Comparison of ENCODE assay signal across 14 mouse cellular contexts in the genomic region with DNA sequence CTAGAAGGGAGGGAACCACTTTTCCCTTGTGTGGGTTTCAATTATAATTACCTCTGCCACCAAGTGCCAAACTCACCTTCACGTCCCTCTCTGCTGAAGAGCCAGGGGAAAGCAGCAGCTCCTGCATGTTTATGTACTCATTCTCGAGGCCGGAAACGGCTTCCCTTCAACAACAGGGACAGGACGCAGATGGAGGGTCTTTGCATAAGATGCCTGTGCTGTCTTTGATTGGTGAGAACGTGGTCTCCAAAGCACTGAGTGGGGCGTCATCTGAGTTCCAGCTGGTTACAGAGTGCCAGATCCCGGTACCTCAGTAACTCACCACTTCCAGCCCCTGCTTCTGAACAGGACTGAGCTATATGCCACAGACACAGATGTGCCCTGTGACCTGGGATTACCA.
DNase-seq lines count a peak whose midpoint lies in the region; ATAC-seq and TF ChIP-seq lines count a peak whose summit lies in the region.
"Had no signal": no experiment of that assay in that cellular context is flagged by ENCODE, and none has a peak within 500 bp of the region (broad histone marks: within the 10 kb centered on the region; RNA-seq: fewer than 3 reads in every experiment).

No protein-coding gene starts in this region.

- peaks cover 73% of the 10 kb centered on the region for H3K4me1 ChIP-seq in heart, embryonic 13.5 days
- peaks cover 13% of the 10 kb centered on the region for H3K4me1 ChIP-seq in embryonic facial prominence, embryonic 14.5 days (ENCODE audit: control insufficient read depth, insufficient read depth, low read length)
- H3K4me1 ChIP-seq in hindbrain, embryonic 14.5 days (replicated peaks; ENCODE audit: control insufficient read depth, insufficient read depth, low read length), result peaks cover 11% of the 10 kb centered on the region; the same call in 1 of the 2 replicates

- H3K36me3 ChIP-seq in heart, embryonic 13.5 days, result peaks cover 5% of the 10 kb centered on the region
- no peaks in the 10 kb centered on the region for H3K36me3 ChIP-seq in embryonic facial prominence, embryonic 14.5 days (ENCODE audit: control insufficient read depth, insufficient read depth, low read length)
- H3K36me3 ChIP-seq in hindbrain, embryonic 14.5 days (replicated peaks; ENCODE audit: control insufficient read depth, insufficient read depth), result peaks cover 9% of the 10 kb centered on the region; the same call in 1 of the 2 replicates

- intact Hi-C loops in heart, postnatal 14 days (cut with DNase I), result no loop called here

- DNase-seq in heart, postnatal 14 days, result no peak
- DNase-seq in layer of hippocampus, adult 2 months (ENCODE audit: low spot score in 2 of 2), result no peak
- no peak for DNase-seq in layer of hippocampus, postnatal 25 days (ENCODE audit: extremely low spot score in 1 of 2, low spot score in 1 of 2)
- peak; percentile 19 for DNase-seq in embryo, embryonic 10.5 days (ENCODE audit: low spot score)
- DNase-seq in embryonic facial prominence, embryonic 14.5 days (ENCODE audit: low spot score), result peak; percentile 24
- DNase-seq in hindbrain, embryonic 14.5 days (ENCODE audit: low spot score), result no peak
- DNase-seq: cerebellum, adult 2 months; layer of hippocampus, postnatal 36 days; right cerebral cortex, postnatal 4 days; thymus, postnatal 36 days had no signal

- WGBS in heart, embryonic 13.5 days, result 64% methylated on average over 8 of the region's 8 CpGs
- 39% methylated on average over 8 of the region's 8 CpGs for WGBS in embryonic facial prominence, embryonic 14.5 days
- 75% methylated on average over 8 of the region's 8 CpGs for WGBS in hindbrain, embryonic 14.5 days

- TF ChIP-seq CTCF in layer of hippocampus, adult 2 months (conservative IDR thresholded peaks at IDR 0.05), result no peak

- no peak overlapping the region for H3K4me2 ChIP-seq in heart, embryonic 13.5 days
- no peak overlapping the region for H3K4me2 ChIP-seq in embryonic facial prominence, embryonic 14.5 days (ENCODE audit: low read depth, low read length)
- no peak overlapping the region for H3K4me2 ChIP-seq in hindbrain, embryonic 14.5 days (replicated peaks)
- H3K4me2 ChIP-seq: liver, embryonic 11.5 days had no signal

- ATAC-seq in heart, embryonic 13.5 days (ENCODE audit: extremely low read depth, insufficient number of reproducible peaks, low FRiP score, low TSS enrichment), result no peak
- ATAC-seq in embryonic facial prominence, embryonic 14.5 days (ENCODE audit: low read depth), result no peak
- ATAC-seq in hindbrain, embryonic 14.5 days (ENCODE audit: low FRiP score), result no peak
- ATAC-seq: activated CD4-positive, CD25-positive, alpha-beta regulatory T cell, adult 4 months had no signal

- H3K9ac ChIP-seq in heart, embryonic 13.5 days, result no peak overlapping the region
- no peak overlapping the region for H3K9ac ChIP-seq in embryonic facial prominence, embryonic 14.5 days (ENCODE audit: low read depth, low read length)
- no peak overlapping the region for H3K9ac ChIP-seq in hindbrain, embryonic 14.5 days

- H3K4me3 ChIP-seq in heart, embryonic 13.5 days, result no peak overlapping the region
- no peak overlapping the region for H3K4me3 ChIP-seq in layer of hippocampus, adult 2 months
- no peak overlapping the region for H3K4me3 ChIP-seq in embryonic facial prominence, embryonic 14.5 days (ENCODE audit: low read depth, low read length)
- no peak overlapping the region for H3K4me3 ChIP-seq in hindbrain, embryonic 14.5 days (replicated peaks; ENCODE audit: low read length)
- H3K4me3 ChIP-seq: forebrain, embryonic 10.5 days had no signal

- no peaks in the 10 kb centered on the region for H3K27me3 ChIP-seq in heart, embryonic 13.5 days (replicated peaks)
- H3K27me3 ChIP-seq in embryonic facial prominence, embryonic 14.5 days (replicated peaks; ENCODE audit: control insufficient read depth, insufficient read depth, low read length), result no peaks in the 10 kb centered on the region
- no peaks in the 10 kb centered on the region for H3K27me3 ChIP-seq in hindbrain, embryonic 14.5 days (ENCODE audit: control insufficient read depth, insufficient read depth, low read length)

- H3K27ac ChIP-seq in heart, embryonic 13.5 days (replicated peaks), result peak overlapping the region; percentile 54
- 0 out of 2 replicates have a peak overlapping the region, but pooled peaks have one; percentile 3 for H3K27ac ChIP-seq in layer of hippocampus, adult 2 months
- H3K27ac ChIP-seq in embryonic facial prominence, embryonic 14.5 days (replicated peaks; ENCODE audit: low read depth, low read length), result no peak overlapping the region
- no peak overlapping the region for H3K27ac ChIP-seq in hindbrain, embryonic 14.5 days
- H3K27ac ChIP-seq: forebrain, embryonic 10.5 days had no signal

- H3K9me3 ChIP-seq in heart, embryonic 13.5 days, result no peaks in the 10 kb centered on the region
- H3K9me3 ChIP-seq in embryonic facial prominence, embryonic 14.5 days (ENCODE audit: control insufficient read depth, low read length), result no peaks in the 10 kb centered on the region
- H3K9me3 ChIP-seq in hindbrain, embryonic 14.5 days (ENCODE audit: control insufficient read depth, low read length), result no peaks in the 10 kb centered on the region

Comparison
In these comparisons a context has a peak if more than half of its experiments do, and no peak if none do; other contexts are left out.
1. H3K27ac ChIP-seq: peak in heart, embryonic 13.5 days (single experiment) and layer of hippocampus, adult 2 months (single experiment); none in embryonic facial prominence, embryonic 14.5 days (single experiment) and hindbrain, embryonic 14.5 days (single experiment).
2. DNase-seq: peak in embryo, embryonic 10.5 days (single experiment) and embryonic facial prominence, embryonic 14.5 days (single experiment); none in heart, postnatal 14 days (0 of 2), layer of hippocampus, adult 2 months (0 of 2), layer of hippocampus, postnatal 25 days (0 of 2) and hindbrain, embryonic 14.5 days (single experiment).